Mouse (Mus musculus) ES-E14 (cell line): Measurements from ENCODE around the gene Katnal1. TPM values are rescaled to one million over a fixed set of nuclear protein-coding genes. Genes with fewer than 3 reads are reported as not detected.

Experiments used
- DNase-seq: peaks from one replicate; pipeline ENCODE4 v3.0.0-alpha.2; 2013; ENCODE audit warnings: low read depth, low spot score
- H3K27ac ChIP-seq: 2 replicates; pipeline ENCODE4 v1.5.1; 2012; ENCODE audit warnings: low read depth, mild to moderate bottlenecking, low read length, moderate library complexity, mixed read lengths; ENCODE audit not compliant: poor library complexity, insufficient read depth, severe bottlenecking
- H3K36me3 ChIP-seq: 2 replicates; pipeline ENCODE4 v1.6.1; 2012; ENCODE audit warnings: mild to moderate bottlenecking, low read length, moderate library complexity, mixed read lengths; ENCODE audit not compliant: control insufficient read depth, poor library complexity, insufficient read depth, severe bottlenecking
- H3K4me1 ChIP-seq, 2 experiments: fragments of 150-350 bp in 1 of 2; sonication (generic) in 1 of 2; 2 replicates each; pipeline ENCODE4 v1.6.1; 2012; ENCODE audit warnings: low read length in 2 of 2, mild to moderate bottlenecking in 1 of 2, mixed read lengths in 1 of 2; ENCODE audit not compliant: control insufficient read depth in 2 of 2, insufficient read depth in 2 of 2, poor library complexity in 1 of 2
- H3K4me3 ChIP-seq, 2 experiments: fragments of 150-350 bp in 1 of 2; sonication (generic) in 1 of 2; 2 replicates each; pipeline ENCODE4 v1.5.1; 2012; ENCODE audit warnings: low read length in 2 of 2, low read depth in 1 of 2, mild to moderate bottlenecking in 1 of 2, mixed read lengths in 1 of 2; ENCODE audit not compliant: insufficient read depth in 1 of 2, poor library complexity in 1 of 2, severe bottlenecking in 1 of 2
- H3K9ac ChIP-seq: 2 replicates; pipeline ENCODE4 v1.6.1; 2012; ENCODE audit warnings: low read depth, mild to moderate bottlenecking, low read length, mixed read lengths; ENCODE audit not compliant: poor library complexity, insufficient read depth, severe bottlenecking
- H3K9me3 ChIP-seq: fragments of 150-350 bp; sonication (generic); 2 replicates; pipeline ENCODE4 v1.6.1; 2012; ENCODE audit warnings: low read depth, mild to moderate bottlenecking, low read length; ENCODE audit not compliant: control insufficient read depth, insufficient read depth
- CHD2 ChIP-seq: IDR thresholded peaks from 2 replicates; pipeline ENCODE4 v1.6.1; 2014; ENCODE audit warnings: mild to moderate bottlenecking, low read depth, low read length, inconsistent platforms
- HCFC1 ChIP-seq: IDR thresholded peaks from 2 replicates; pipeline ENCODE4 v1.6.1; 2012; ENCODE audit warnings: low read length, inconsistent platforms, borderline replicate concordance; ENCODE audit not compliant: insufficient read depth
- MAFK ChIP-seq: IDR thresholded peaks from 2 replicates; pipeline ENCODE4 v1.6.1; 2014; ENCODE audit warnings: mild to moderate bottlenecking, low read depth, low read length, inconsistent platforms; ENCODE audit not compliant: insufficient read depth
- ZC3H11A ChIP-seq: IDR thresholded peaks from 2 replicates; pipeline ENCODE4 v1.6.1; 2012; ENCODE audit warnings: low read depth, mild to moderate bottlenecking, inconsistent platforms, low read length, borderline replicate concordance
- ZNF384 ChIP-seq: IDR thresholded peaks from 2 replicates; pipeline ENCODE4 v1.6.1; 2012; ENCODE audit warnings: low read depth, low read length, inconsistent platforms
- in situ Hi-C, 2 experiments: fragments of 600-800 bp; cut with MboI; formaldehyde crosslinking; loops; one replicate each; pipeline ENCODE4 v1.15.1; 2025; ENCODE audit warnings: low sequenced_read_pairs in 2 of 2, inconsistent platforms in 1 of 2; ENCODE audit not compliant: unreplicated experiment in 2 of 2
- total RNA-seq: library from RNA; depleted of rRNA; stranded (reverse); fragments of 300-350 nt; gene quantifications from 2 replicates; pipeline ENCODE4 v1.2.3, GENCODE M21; 2012

Katnal1 gene
- total RNA-seq, 1 experiment: 5.8 TPM

DNA sequence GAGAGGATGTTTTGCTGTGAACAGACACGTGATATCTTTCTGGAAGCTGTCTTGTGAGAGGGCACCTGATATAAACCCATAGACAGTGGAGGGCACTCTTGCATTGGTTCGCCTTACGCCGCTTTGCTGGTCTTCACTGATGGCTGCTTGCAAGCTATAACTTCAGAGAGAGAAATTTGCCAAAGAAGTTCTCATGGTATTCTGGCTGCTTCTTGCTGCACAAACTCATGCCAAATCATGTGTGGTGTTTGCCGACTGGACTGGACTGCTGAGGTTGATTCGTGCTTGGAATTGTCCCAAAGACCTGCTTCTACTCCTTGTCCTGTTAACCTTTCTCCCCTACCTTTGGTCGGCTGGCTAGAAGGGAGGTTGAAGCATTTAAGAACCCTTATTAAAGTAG lies 29.8 kb downstream of the Katnal1 start:
- Histone ChIP-seq H3K36me3 (no peaks in the 10 kb centered on the region), H3K9ac (no peak overlapping the region), H3K4me1 (no peaks in the 10 kb centered on the region), H3K9me3 (no peaks in the 10 kb centered on the region), H3K4me3 (no peak overlapping the region), H3K27ac (no peak overlapping the region)
- no peak for TF ChIP-seq ZC3H11A
- no peak for TF ChIP-seq HCFC1
- TF ChIP-seq ZNF384: no peak
- TF ChIP-seq CHD2: no peak
- in situ Hi-C loops: no loop called here
- no peak for DNase-seq

DNA sequence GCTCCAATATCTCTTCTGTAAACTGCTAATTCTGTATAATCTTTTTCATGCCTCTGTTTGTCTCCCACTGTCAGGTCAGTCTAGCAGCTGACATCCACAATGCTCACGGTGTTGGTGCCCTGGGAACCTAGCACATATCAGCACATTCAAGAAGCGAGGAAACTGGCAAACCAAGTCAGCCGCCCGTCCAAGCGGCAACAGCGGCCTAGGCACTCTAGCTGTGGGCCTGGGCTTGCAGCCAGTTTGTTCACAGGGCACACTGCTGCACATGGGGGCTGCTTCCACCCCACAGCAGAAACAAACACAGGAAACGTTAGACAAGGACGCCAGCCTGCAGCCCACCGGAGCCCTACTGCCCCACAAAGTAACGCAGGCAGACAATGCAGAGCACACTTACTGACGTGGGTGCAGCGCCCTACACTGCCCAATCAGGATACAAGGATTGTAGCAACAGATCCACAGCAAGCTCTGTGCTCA lies 31.1 kb downstream of the Katnal1 start:
- H3K4me1 ChIP-seq: no peaks in the 10 kb centered on the region
- H3K36me3 ChIP-seq: no peaks in the 10 kb centered on the region
- no peak overlapping the region for H3K27ac ChIP-seq
- no peak for TF ChIP-seq MAFK
- no peak for TF ChIP-seq CHD2
- TF ChIP-seq ZC3H11A: no peak
- no peak for TF ChIP-seq HCFC1
- no peak for TF ChIP-seq ZNF384
- H3K9ac ChIP-seq: 0 out of 2 replicates have a peak overlapping the region, but pooled peaks have one; percentile 18
- no peaks in the 10 kb centered on the region for H3K9me3 ChIP-seq
- H3K4me3 ChIP-seq: peak overlapping the region in 1 of 2 experiments; percentile 20; a peak in 1 of 4 replicates
- in situ Hi-C loops: no loop called here
- DNase-seq: no peak

DNA sequence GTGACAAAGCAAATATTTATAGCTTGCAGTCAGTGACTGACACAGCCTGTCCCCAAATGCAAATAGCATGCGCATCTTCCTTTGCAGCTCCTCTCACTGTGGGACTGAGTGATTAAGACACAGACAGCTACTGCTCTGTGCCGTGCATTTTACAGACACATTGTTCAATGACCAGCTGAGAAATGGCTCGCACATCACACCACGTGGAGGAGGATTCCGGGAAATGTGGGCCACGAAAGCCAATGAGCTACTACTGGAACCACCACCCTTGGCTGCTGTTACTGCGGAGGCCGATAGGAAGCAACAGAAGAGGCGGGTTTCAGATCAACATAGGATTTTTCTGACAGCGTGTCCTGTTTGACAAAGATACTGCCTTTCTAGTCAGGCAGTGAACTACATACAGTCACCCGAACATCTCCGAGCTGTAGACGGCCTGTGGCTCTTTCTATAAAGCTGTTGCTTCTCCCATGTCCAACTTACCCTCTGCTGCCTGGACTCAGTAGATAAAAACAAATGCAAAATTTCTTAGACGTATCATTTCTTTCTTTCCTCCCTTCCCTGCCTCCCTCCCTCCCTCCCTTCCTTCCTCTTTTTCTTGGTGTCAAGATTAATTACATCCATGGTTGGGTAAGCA lies 31.9 kb downstream of the Katnal1 start:
- DNase-seq: no peak
- in situ Hi-C loops: no loop called here
- H3K36me3 ChIP-seq: no peaks in the 10 kb centered on the region

DNA sequence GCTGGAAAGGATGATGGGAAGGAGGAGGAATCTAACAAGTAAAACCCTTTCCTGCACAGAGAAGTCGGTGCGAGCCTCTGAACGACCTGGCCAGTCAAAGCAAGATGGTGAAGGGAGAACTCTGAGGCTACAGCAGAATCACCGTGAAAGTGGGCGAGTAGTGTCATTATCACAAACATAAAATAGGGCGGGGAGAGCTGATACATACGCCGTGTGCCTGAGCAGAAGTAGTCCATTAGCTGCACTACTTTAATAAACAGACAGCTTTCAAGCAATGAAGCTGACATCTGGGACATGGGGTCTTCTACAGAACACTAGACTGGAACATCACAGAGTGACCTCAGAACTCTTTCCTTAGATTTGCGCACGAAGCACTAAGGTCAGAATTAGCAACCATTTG lies 32.6 kb downstream of the Katnal1 start:
- TF ChIP-seq ZNF384 (no peak), CHD2 (no peak), MAFK (no peak), HCFC1 (no peak), ZC3H11A (no peak)

More for the DNA sequence above, 31.9 kb downstream of the Katnal1 start:
- no peak for TF ChIP-seq CHD2
- TF ChIP-seq HCFC1: no peak
- TF ChIP-seq MAFK: no peak
- no peak for TF ChIP-seq ZNF384
- no peak for TF ChIP-seq ZC3H11A
- no peak overlapping the region for H3K4me3 ChIP-seq
- H3K9ac ChIP-seq: no peak overlapping the region
- H3K4me1 ChIP-seq: no peaks in the 10 kb centered on the region
- H3K27ac ChIP-seq: no peak overlapping the region
- H3K9me3 ChIP-seq: no peaks in the 10 kb centered on the region

DNA sequence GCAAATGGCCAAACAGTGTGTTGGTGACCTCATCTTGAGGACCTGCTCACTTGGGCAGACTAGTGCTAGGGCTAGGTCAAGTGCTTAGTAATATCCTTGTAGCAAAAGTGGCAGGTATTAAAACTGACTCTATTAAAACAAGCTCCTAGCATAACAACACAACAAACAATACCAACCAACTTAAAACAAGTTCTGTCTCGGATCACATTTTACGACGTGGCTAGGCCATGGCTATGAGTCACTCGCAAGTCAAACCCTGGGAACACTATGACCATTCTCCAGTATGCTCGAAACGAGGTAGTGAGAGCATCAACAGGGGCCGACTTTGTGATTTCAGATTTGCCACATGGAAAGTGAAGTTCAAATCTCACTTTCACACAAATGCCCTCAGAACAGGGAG lies 33.3 kb downstream of the Katnal1 start:
- no peaks in the 10 kb centered on the region for H3K4me1 ChIP-seq
- H3K27ac ChIP-seq: no peak overlapping the region
- H3K4me3 ChIP-seq: no peak overlapping the region
- H3K36me3 ChIP-seq: no peaks in the 10 kb centered on the region
- TF ChIP-seq MAFK: no peak
- TF ChIP-seq CHD2: no peak
- TF ChIP-seq HCFC1: no peak
- TF ChIP-seq ZC3H11A: no peak
- no peak for TF ChIP-seq ZNF384
- DNase-seq: no peak
- no peak overlapping the region for H3K9ac ChIP-seq
- in situ Hi-C loops: no loop called here
- H3K9me3 ChIP-seq: no peaks in the 10 kb centered on the region

More for the DNA sequence above, 32.6 kb downstream of the Katnal1 start:
- H3K4me1 ChIP-seq: no peaks in the 10 kb centered on the region
- DNase-seq: no peak
- no peaks in the 10 kb centered on the region for H3K9me3 ChIP-seq
- H3K27ac ChIP-seq: no peak overlapping the region
- in situ Hi-C loops: no loop called here
- no peak overlapping the region for H3K9ac ChIP-seq
- no peak overlapping the region for H3K4me3 ChIP-seq
- no peaks in the 10 kb centered on the region for H3K36me3 ChIP-seq
